Comparison of ENCODE assay signal across 1 mouse cellular context in the genomic region with DNA sequence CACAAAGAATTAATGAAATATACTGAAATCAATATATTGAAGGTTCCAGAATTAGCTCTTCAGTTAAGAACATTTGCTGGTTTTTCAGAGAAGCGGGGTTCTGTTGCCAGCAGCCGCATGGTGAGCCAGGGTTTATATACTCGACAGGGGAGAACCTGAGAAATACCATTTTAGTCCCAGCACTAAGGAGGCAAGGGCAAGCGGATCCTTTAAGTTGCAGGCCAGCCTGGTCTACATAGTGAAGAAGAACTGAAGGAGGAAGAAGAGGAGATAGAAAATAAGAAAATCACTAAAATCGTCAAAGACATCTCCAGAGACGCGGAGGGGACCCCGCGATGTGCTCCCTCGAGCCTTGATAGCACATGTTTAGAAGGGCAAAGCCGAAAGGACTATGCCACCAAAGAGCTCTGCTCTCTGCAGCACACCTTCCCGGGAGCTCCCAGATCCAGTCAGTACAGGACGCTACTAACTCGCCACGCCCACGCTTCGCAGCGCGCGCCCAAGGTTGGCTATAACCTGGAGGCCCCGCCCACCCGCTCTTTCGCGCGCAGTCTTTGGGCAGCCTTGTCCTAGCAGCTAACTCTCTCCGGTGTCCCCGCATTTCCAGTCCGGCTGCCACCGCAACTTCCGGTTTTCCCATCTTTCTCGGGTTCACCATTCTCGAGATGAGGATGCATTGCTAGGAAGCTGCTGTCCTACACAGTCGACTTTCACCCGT.
TF ChIP-seq lines count a peak whose summit lies in the region.

No protein-coding gene starts in this region.

TF ChIP-seq in MEL, 35 proteins besides CTCF, POLR2A, EP300 and RAD21 (continued from another document):
- TF ChIP-seq NRF1 (IDR thresholded peaks at IDR 0.05; ENCODE audit: insufficient read depth, low read depth, low read length, poor library complexity, severe bottlenecking) (peak; percentile 45; the same call in 1 of the 2 replicates), ZMIZ1 (IDR thresholded peaks at IDR 0.05; ENCODE audit: low read depth, low read length) (no peak), ELF1 (IDR thresholded peaks at IDR 0.05; ENCODE audit: low read depth, low read length) (peak; percentile 56), MYB (IDR thresholded peaks at IDR 0.05; ENCODE audit: low read depth, low read length) (no peak), RCOR1 (IDR thresholded peaks at IDR 0.05; ENCODE audit: low read depth, low read length) (peak; percentile 72), UBTF (IDR thresholded peaks at IDR 0.05; ENCODE audit: borderline replicate concordance, insufficient read depth, low read depth, low read length) (no peak), JUND (IDR thresholded peaks at IDR 0.05; ENCODE audit: low read depth, low read length) (no peak), TAL1 (IDR thresholded peaks at IDR 0.05; ENCODE audit: low read length) (no peak), MAZ (IDR thresholded peaks at IDR 0.05; ENCODE audit: low read depth, low read length) (no peak), BHLHE40 (IDR thresholded peaks at IDR 0.05; ENCODE audit: borderline replicate concordance, low read depth, low read length) (no peak), MAFK (IDR thresholded peaks at IDR 0.05; ENCODE audit: borderline replicate concordance, low read depth, low read length) (no peak), SMC3 (IDR thresholded peaks at IDR 0.05; ENCODE audit: low read depth, low read length) (no peak), USF2 (IDR thresholded peaks at IDR 0.05; ENCODE audit: borderline replicate concordance in 1 of 2, insufficient read depth in 1 of 2, low read depth in 1 of 2, low read length in 2 of 2) (no peak), ZNF384 (IDR thresholded peaks at IDR 0.05; ENCODE audit: low read depth, low read length) (peak; percentile 21; the same call in 1 of the 2 replicates), GABPA (IDR thresholded peaks at IDR 0.05; ENCODE audit: low read depth, low read length) (no peak), ZC3H11A (IDR thresholded peaks at IDR 0.05; ENCODE audit: low read depth, low read length) (no peak), MYC (IDR thresholded peaks at IDR 0.05; ENCODE audit: low read depth, low read length) (0 out of 2 replicates have a peak, but pooled peaks have one; percentile 43), E2F4 (IDR thresholded peaks at IDR 0.05; ENCODE audit: borderline replicate concordance, low read depth, low read length) (peak; percentile 94), MAX (IDR thresholded peaks at IDR 0.05; ENCODE audit: low read length) (peak; percentile 30; the same call in 1 of the 2 replicates), CHD1 (IDR thresholded peaks at IDR 0.05; ENCODE audit: low read depth, low read length) (no peak), MXI1 (IDR thresholded peaks at IDR 0.05; ENCODE audit: low read depth, low read length) (no peak; the same call in 1 of the 2 replicates), CHD2 (IDR thresholded peaks at IDR 0.05; ENCODE audit: low read length) (no peak), USF1 (IDR thresholded peaks at IDR 0.05; ENCODE audit: low read depth, low read length) (no peak), POLR2AphosphoS2 (IDR thresholded peaks at IDR 0.05; ENCODE audit: low read length) (peak; percentile 71), TCF12 (IDR thresholded peaks at IDR 0.05; ENCODE audit: low read depth, low read length) (peak; percentile 67; the same call in 1 of the 2 replicates), POLR2AphosphoS5 (IDR thresholded peaks at IDR 0.05; ENCODE audit: borderline replicate concordance, low read depth, low read length) (no peak), GATA1 (IDR thresholded peaks at IDR 0.05; ENCODE audit: low read depth, low read length) (no peak), ETS1 (IDR thresholded peaks at IDR 0.05; ENCODE audit: low read depth, low read length) (no peak), MEF2A (IDR thresholded peaks at IDR 0.05; ENCODE audit: extremely low read depth, insufficient replicate concordance, low read depth, low read length, poor library complexity, severe bottlenecking) (no peak), HCFC1 (IDR thresholded peaks at IDR 0.05; ENCODE audit: low read depth, low read length) (peak; percentile 79), ZKSCAN1 (IDR thresholded peaks at IDR 0.05; ENCODE audit: low read depth, low read length) (no peak), SIN3A (IDR thresholded peaks at IDR 0.05; ENCODE audit: low read length) (peak; percentile 74), KAT2A (conservative IDR thresholded peaks at IDR 0.05; ENCODE audit: low read depth, low read length) (no peak), TBP (IDR thresholded peaks at IDR 0.05; ENCODE audit: low read depth, low read length) (peak; percentile 59; the same call in 1 of the 2 replicates)
